Mouse (Mus musculus): ENCODE data around the gene Itsn1. TPM values are rescaled to one million over a fixed set of nuclear protein-coding genes. Genes with fewer than 3 reads are reported as not detected.

The Itsn1 gene
- total RNA-seq, 1 experiment from 2014 or later, result 39.3 TPM

- no peak for DNase-seq
Observed at GRCm38 (mm10) chr16:91815067-91815466, 86.0 kb downstream of the Itsn1 start.

DNA sequence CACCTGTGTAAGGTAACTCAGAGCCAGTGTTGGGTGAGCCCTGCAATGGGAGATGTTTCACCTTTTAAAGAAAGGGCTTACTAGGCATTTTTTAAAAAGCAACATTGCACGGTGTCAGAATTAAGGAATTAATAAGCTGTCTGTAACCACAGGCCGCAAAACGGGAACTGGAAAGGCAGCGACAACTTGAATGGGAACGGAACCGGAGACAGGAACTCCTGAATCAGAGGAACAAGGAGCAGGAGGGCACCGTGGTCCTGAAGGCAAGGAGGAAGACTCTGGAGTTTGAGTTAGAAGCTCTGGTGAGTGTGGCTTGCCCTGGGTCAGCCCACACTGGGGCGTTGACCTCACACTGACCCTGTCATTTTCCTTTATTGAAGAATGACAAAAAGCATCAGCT lies 91.2 kb downstream of the Itsn1 start:
- no peak for DNase-seq

DNA sequence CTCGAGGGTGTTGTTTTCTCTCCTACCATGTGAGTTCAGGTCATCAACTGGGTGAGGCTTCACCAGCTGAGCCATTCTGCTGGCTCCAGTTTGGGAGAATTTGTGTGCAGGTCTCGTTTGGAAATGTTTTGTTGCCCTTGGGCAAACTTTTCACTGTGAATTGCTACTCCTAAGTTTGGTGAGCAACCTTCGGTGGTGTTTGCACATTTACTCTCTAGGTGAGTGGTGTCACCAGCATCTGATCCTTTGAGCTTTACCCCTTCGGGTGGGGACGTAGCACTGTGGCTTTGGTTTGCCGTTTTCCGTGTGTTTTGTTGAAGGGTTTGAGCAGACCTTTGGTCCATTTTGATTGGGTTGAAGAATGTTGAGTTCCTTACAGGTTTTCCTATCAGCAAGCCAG lies 93.2 kb downstream of the Itsn1 start:
- DNase-seq, result no peak

GRCm38 (mm10) chr16:91822759-91823158 lies 93.7 kb downstream of the Itsn1 start:
- no peak for DNase-seq

DNA sequence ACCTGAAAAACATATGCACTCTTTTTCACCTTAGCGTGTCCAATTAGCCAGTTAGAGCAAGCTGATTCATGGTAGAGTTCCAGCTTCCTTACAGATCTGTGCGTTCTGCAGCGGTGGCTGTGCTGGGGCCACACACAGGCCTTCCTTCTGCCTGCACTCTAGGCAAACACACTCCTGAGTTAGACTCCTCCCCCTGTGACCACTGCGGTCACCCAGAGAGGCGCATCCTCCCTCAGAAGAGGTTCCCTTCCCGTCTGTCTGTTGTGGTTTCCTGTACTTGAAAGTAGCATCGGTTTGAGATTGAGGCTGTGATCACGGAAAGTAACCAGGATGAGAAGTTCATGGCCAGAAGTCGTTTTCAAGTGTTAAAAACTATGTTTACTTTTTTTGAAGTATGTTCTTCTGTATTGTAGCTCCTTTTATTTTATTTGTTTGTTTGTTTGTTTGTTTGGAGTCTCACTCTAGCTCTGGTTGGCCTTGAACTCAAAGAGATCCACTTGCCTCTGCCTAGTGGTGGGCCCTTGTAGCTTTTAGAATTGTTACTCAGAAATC lies 96.8 kb downstream of the Itsn1 start:
- no peak for DNase-seq

DNA sequence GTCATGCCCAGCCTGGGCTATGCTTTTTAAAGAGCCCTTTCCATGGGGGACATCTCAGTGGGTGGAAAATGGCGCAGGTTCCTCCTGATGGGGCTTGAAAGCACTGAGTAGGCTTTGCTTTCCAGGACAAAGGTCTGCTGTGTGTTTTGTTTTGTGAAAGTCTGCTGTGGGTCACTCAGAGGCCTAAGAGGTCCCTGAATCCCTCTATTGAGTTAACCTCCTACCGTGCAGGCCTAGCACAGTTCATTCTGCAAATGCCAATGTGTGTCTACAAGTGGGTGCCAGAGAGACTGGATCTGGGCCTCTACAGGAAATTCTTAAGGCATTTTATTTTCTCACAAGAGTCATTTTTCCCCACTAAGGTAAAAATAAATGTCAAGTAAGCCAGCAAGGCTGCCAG lies 97.8 kb downstream of the Itsn1 start:
- no peak for DNase-seq

DNA sequence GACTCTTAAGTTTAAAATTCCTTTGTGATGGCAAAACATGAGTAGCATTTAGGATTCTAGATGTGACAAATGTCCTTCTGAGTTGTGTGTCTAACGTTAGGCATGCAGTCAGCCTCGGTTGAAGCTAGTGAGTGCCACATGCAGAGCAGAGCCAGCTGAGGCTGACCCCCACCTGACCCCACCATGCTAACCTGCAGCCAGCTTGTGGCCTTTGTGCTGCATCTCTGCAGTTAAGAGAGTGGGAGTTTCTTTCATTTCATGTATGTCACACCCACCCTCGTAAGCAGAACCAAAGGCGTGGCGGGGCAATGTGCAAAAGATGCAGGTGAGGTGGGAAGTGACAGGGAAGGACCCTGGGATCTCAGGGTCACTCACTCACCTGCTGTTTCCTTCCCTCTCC lies 98.4 kb downstream of the Itsn1 start:
- DNase-seq, result no peak

GRCm38 (mm10) chr16:91828160-91828559 lies 99.1 kb downstream of the Itsn1 start:
- no peak for DNase-seq

- DNase-seq, result no peak
Observed at GRCm38 (mm10) chr16:91828603-91829002, 99.5 kb downstream of the Itsn1 start.

- DNase-seq, result no peak
Observed at GRCm38 (mm10) chr16:91829121-91829520, 100.0 kb downstream of the Itsn1 start.

- no peak for DNase-seq
Observed at GRCm38 (mm10) chr16:91830260-91830659, 101.2 kb downstream of the Itsn1 start.

GRCm38 (mm10) chr16:91833121-91833520 lies 104.0 kb downstream of the Itsn1 start:
- no peak for DNase-seq

DNA sequence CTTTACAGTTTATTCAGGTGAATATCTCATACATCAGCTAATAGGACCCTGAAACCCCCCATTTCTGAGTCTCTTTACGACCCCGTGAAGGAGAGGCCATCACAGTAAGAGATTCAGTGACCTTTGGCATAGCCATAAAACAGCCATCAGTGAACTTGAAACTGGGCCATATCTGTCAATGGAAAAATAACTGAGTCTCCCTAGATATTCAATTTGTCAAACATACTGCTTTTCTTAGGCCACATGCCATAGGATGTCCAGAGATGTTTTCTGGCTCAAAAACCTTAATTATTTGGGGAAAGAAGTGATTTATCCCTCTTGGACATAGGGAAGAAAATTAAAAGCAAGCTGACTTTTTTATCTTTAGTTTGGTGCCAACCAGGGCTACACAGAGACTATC lies 104.5 kb downstream of the Itsn1 start:
- no peak for DNase-seq

DNA sequence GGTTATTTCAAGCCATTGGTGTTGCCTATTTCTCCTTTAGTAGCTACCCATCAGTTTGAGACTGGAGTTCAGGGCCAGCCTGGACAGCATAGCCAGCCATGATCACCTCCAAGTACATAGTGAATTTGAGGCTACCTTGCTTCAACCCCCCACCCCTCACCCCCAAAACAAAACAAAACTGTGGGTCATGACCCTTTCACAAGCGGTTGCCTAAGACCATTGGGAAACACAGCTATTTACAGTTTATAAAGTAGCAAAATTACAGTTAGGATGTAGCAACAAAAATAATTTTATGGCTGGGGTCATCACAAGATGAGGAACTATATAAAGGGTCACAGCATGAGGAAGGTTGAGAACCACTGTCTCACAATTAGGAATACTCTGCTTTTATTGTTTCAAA lies 104.9 kb downstream of the Itsn1 start:
- DNase-seq, result no peak

DNA sequence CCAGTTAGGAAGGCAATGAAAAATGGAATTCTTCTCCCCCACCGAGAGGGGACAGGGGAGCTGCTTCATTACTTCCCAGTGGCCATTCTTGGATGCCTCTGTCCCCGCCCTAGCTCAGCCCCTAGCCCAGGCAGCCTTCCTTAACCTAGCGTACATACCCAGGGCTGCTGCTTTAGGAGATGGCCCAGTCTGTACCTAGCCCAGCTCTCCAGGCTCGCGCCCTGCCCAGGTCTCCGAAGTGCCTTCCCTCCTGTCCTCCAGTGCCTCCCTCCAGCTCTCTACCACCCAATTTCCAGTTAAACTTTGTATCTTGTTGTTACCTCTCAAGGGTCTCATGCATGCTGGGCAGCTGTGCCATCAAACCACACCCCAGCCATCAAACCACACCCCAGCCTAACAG lies 106.7 kb downstream of the Itsn1 start:
- no peak for DNase-seq

- no peak for DNase-seq
Observed at GRCm38 (mm10) chr16:91836592-91837557, 107.8 kb downstream of the Itsn1 start.

DNA sequence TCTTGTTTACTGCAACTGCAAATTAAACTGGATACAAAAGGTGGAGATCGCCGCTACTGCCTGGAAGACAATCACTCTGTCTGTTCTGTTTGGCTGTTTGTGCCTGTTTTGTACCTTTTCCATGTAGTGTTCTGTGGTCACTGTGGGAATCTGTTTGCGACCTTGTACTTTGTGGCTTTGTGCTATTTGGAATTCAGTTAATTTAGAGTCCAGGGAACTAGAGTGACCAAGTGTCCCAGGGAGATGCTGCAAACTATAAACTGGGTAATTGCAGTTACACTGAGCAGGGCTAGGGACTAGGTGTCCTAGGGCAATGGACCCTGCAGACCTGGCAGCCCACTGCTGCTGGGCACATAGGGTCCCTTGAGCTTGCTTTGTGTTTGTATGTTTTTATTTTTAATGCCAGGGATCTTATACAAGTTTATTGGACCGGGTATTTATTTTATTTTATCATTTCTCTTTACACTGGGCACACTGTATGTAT lies 108.5 kb downstream of the Itsn1 start:
- DNase-seq, result no peak

- no peak for DNase-seq
Observed at GRCm38 (mm10) chr16:91838771-91839170, 109.7 kb downstream of the Itsn1 start.

GRCm38 (mm10) chr16:91839462-91839861 lies 110.4 kb downstream of the Itsn1 start:
- DNase-seq, result no peak

- no peak for DNase-seq
Observed at GRCm38 (mm10) chr16:91841026-91841630, 112.0 kb downstream of the Itsn1 start.

GRCm38 (mm10) chr16:91846089-91846741 lies 117.1 kb downstream of the Itsn1 start:
- DNase-seq, result no peak

DNA sequence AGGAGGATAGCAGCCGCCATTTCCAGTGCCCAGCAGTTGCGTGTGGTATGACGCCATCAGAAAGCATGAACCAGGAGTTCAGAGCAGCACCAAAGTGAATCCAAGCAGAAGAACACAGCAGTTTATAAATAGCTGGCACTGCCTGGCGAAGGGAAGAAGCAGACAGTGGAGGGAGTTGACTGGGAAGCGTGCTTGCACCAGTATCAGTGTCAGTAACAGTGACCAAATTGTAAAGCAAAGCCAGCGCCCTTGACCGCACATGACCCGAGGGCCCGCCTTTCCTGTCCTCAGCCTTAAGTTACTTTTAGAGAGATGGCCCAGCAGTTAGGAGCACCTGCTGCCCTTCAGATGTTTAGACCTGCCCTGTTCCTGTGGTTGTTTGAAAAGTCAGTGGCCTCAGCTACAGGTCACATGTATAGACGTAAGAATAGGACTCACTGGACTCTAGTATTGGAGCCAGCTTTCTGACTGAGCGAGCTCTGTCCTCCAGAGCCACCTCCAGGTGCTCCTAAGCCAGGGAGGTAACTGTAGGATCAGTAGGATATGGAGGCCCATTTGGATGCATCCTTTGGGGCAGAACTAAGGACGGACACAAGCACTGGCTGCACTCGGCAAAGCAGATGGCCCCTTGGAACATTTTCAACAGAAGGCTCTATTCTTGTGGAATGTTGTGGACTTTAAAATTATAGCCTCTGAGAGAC lies 118.6 kb downstream of the Itsn1 start:
- no peak for DNase-seq

Data from adrenal gland, postnatal 25 days (tissue).